Mouse (Mus musculus): ENCODE measurements around the gene Ncor1.

GRCm38 (mm10) chr11:62476156-62476555 is 17.8 kb upstream of the Ncor1 start:
- TF ChIP-seq CTCF (IDR thresholded peaks at IDR 0.05; ENCODE audit: low read depth) (no peak), EP300 (optimal IDR thresholded peaks at IDR 0.05) (no peak)
